Mouse (Mus musculus) myocyte (in vitro differentiated cells): ENCODE measurements around the gene Olfr1412.

Experiments used
- MAX ChIP-seq: IDR thresholded peaks from one replicate; pipeline ENCODE4 v1.6.1; 2011; ENCODE audit warnings: low read depth, mild to moderate bottlenecking, control low read depth
- POLR2A ChIP-seq: IDR thresholded peaks from one replicate; pipeline ENCODE4 v1.6.1; 2011; ENCODE audit warnings: low read depth, mild to moderate bottlenecking, control low read depth, moderate library complexity; ENCODE audit not compliant: insufficient read length

GRCm38 (mm10) chr1:92617488-92617887 is 31.9 kb downstream of the Olfr1412 start, which contains the start of gene Olfr12:
- TF ChIP-seq POLR2A = no peak
- no peak for TF ChIP-seq MAX
